Mouse (Mus musculus) stomach, embryonic 15.5 days (tissue): ENCODE data around the gene Cyp46a1. TPM values are rescaled to one million over a fixed set of nuclear protein-coding genes. Genes with fewer than 3 reads are reported as not detected.

Source experiments
- ATAC-seq: fragments of 200-750 bp; cut with Nextera tagmentation; 2 replicates; pipeline ENCODE4 v1.8.0; 2017; ENCODE audit warnings: low read depth, moderate number of reproducible peaks, moderate TSS enrichment; ENCODE audit not compliant: insufficient read depth, low FRiP score
- H3K27ac ChIP-seq: fragments of 300-500 bp; sonication (generic); 2 replicates; pipeline ENCODE4 v1.5.1; 2015; ENCODE audit warnings: mild to moderate bottlenecking, inconsistent platforms
- H3K27me3 ChIP-seq: fragments of 300-500 bp; sonication (generic); replicated peaks from 2 replicates; pipeline ENCODE4 v1.6.1; 2015; ENCODE audit warnings: inconsistent platforms
- H3K36me3 ChIP-seq: fragments of 300-500 bp; sonication (generic); 2 replicates; pipeline ENCODE4 v1.6.1; 2015; ENCODE audit warnings: inconsistent platforms
- H3K4me1 ChIP-seq: fragments of 300-500 bp; sonication (generic); 2 replicates; pipeline ENCODE4 v1.6.1; 2015; ENCODE audit warnings: inconsistent platforms
- H3K4me2 ChIP-seq: fragments of 300-500 bp; sonication (generic); 2 replicates; pipeline ENCODE4 v1.6.1; 2015; ENCODE audit warnings: mild to moderate bottlenecking, inconsistent platforms
- H3K4me3 ChIP-seq: fragments of 300-500 bp; sonication (generic); replicated peaks from 2 replicates; pipeline ENCODE4 v1.5.1; 2015; ENCODE audit warnings: inconsistent platforms
- H3K9ac ChIP-seq: fragments of 300-500 bp; sonication (generic); 2 replicates; pipeline ENCODE4 v1.6.1; 2015; ENCODE audit warnings: inconsistent platforms
- H3K9me3 ChIP-seq: fragments of 300-500 bp; sonication (generic); 2 replicates; pipeline ENCODE4 v1.6.1; 2016; ENCODE audit warnings: inconsistent platforms
- WGBS: fragments of 180-500 bp; shearing (Covaris S2); methylation state at CpG from one replicate; pipeline ENCODE4 v1.1.7; 2015; 5-methylcytosine and 5-hydroxymethylcytosine counted together
- polyA plus RNA-seq: library from polyadenylated mRNA; unstranded; fragments of >200 nt; fragmentation: Nextera tagmentation; extraction: Ambion mirVana; gene quantifications from 2 replicates; pipeline ENCODE4 v1.2.1, GENCODE M21; 2015

Cyp46a1 gene
- 7.4 and 8.4 TPM in 2 replicates for polyA plus RNA-seq

GRCm38 (mm10) chr12:108333895-108334445 is at the start of gene Cyp46a1:
Gene Cyp46a1 (plus strand): TSS chr12:108334381.
- Histone ChIP-seq H3K4me3 (peak within 1 kb of the TSS; percentile 68), H3K9ac (peak within 1 kb of the TSS; percentile 56; the same call in 1 of the 2 replicates), H3K27ac (peak within 1 kb of the TSS; percentile 54; the same call in 1 of the 2 replicates), H3K4me1 (peaks cover 24% of the 10 kb centered on the region; the same call in 1 of the 2 replicates), H3K36me3 (no peaks in the 10 kb centered on the region), H3K9me3 (no peaks in the 10 kb centered on the region), H3K27me3 (peaks cover 17% of the 10 kb centered on the region), H3K4me2 (peak within 1 kb of the TSS; percentile 97)
- under 1% methylated on average over 46 of the region's 56 CpGs for WGBS
- ATAC-seq: peak; percentile 94

DNA sequence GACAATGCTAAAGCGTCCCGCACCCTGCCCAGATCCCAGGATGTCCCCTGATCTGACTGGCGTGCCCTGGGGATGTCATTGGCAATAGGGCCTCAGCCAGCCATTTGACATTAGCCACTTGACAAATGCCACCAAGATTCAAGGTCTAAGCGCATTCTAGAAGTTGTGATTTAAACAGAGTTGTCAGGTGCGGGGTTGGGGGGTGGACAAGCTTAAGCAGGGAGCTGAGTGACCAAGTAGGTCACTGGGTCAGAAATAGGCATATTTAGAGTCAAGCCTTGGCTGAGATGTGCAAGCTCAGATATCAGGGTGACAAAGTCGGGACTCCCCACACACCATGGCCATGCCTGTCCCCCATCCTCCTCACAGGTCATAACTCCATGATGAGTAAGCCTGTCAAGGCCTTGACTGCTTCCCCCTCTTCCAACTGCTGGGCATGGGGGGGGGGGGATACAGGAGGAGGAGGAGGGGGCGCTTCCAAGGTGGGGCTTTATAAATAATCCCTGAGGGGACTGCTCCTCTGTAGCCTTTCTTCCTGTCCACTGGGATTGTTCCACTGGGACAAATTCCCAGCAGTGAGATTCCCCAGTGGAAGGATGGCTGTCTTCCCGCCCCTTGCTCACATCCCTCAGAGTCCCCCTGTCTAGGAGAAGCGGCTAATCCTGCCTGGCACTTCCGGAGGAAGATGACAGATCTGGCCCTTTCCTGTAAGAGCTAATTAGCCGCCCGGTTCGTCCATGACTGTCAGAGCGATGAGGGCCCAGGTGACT is 49.5 kb upstream of the Cyp46a1 start:
- no peaks in the 10 kb centered on the region for H3K9me3 ChIP-seq
- ATAC-seq: no peak
- H3K27ac ChIP-seq: no peak overlapping the region
- no peak overlapping the region for H3K4me2 ChIP-seq
- no peak overlapping the region for H3K9ac ChIP-seq
- no peak overlapping the region for H3K4me3 ChIP-seq
- H3K36me3 ChIP-seq: no peaks in the 10 kb centered on the region
- H3K27me3 ChIP-seq: no peaks in the 10 kb centered on the region
- 41% methylated on average over 14 of the region's 14 CpGs for WGBS
- peaks cover 11% of the 10 kb centered on the region for H3K4me1 ChIP-seq

GRCm38 (mm10) chr12:108285225-108286011 is 48.8 kb upstream of the Cyp46a1 start:
- H3K27me3 ChIP-seq: no peaks in the 10 kb centered on the region
- no peak overlapping the region for H3K4me2 ChIP-seq
- no peaks in the 10 kb centered on the region for H3K36me3 ChIP-seq
- 36% methylated on average over 11 of the region's 11 CpGs for WGBS
- no peak for ATAC-seq
- H3K9me3 ChIP-seq: no peaks in the 10 kb centered on the region
- no peak overlapping the region for H3K4me3 ChIP-seq
- H3K9ac ChIP-seq: no peak overlapping the region
- H3K27ac ChIP-seq: peak overlapping the region; percentile 44; the same call in 1 of the 2 replicates
- H3K4me1 ChIP-seq: peaks cover 11% of the 10 kb centered on the region

DNA sequence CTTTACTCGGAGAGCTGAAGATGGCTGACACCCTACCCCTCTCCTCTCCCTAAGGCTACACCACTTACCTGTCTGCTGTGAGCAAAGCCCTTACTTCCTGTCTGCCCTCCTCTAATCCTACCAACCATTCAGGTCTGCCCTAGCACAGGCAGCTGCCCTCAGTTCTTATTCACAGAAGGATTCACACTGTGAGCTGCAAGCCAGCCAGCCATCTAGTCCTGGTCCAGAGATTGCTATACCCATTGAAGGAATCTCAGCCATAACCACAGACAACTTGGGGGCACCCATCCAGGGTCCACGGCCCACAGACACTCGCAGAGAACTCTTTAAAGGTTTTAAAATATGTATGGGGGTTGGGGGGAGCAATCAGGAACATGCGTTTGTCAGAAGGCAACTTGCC is 47.8 kb upstream of the Cyp46a1 start:
- H3K27ac ChIP-seq: peak overlapping the region; percentile 44; the same call in 1 of the 2 replicates
- no peaks in the 10 kb centered on the region for H3K9me3 ChIP-seq
- ATAC-seq: no peak
- H3K36me3 ChIP-seq: no peaks in the 10 kb centered on the region
- H3K4me3 ChIP-seq: no peak overlapping the region
- no peaks in the 10 kb centered on the region for H3K27me3 ChIP-seq
- no peak overlapping the region for H3K4me2 ChIP-seq
- H3K4me1 ChIP-seq: peaks cover 11% of the 10 kb centered on the region
- no peak overlapping the region for H3K9ac ChIP-seq
- WGBS: 69% methylated on average over 4 of the region's 4 CpGs

DNA sequence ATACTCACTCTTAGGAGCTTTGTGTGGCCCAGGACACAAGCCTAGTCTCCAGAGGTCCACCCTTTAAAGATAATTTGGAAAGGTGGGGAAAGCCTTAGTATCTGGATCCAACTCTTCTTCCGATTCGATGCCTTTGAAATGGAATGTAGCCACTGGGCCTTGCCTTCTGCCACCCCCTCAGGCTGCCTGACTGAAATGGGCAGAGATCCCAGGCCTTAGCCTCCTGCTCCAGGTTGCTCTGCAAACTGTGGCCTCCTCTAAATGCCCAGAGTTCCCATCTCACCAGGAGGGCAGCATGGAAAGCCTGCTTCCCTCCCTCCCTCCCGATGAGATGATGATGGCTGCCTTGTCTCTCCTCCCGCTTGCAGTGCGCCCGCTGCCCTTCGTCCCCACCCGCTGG is 47.2 kb upstream of the Cyp46a1 start:
- 92% methylated on average over 8 of the region's 8 CpGs for WGBS
- Histone ChIP-seq H3K9me3 (no peaks in the 10 kb centered on the region), H3K36me3 (no peaks in the 10 kb centered on the region), H3K4me2 (no peak overlapping the region), H3K27me3 (no peaks in the 10 kb centered on the region), H3K27ac (no peak overlapping the region), H3K9ac (no peak overlapping the region), H3K4me3 (no peak overlapping the region), H3K4me1 (peaks cover 11% of the 10 kb centered on the region)
- no peak for ATAC-seq

DNA sequence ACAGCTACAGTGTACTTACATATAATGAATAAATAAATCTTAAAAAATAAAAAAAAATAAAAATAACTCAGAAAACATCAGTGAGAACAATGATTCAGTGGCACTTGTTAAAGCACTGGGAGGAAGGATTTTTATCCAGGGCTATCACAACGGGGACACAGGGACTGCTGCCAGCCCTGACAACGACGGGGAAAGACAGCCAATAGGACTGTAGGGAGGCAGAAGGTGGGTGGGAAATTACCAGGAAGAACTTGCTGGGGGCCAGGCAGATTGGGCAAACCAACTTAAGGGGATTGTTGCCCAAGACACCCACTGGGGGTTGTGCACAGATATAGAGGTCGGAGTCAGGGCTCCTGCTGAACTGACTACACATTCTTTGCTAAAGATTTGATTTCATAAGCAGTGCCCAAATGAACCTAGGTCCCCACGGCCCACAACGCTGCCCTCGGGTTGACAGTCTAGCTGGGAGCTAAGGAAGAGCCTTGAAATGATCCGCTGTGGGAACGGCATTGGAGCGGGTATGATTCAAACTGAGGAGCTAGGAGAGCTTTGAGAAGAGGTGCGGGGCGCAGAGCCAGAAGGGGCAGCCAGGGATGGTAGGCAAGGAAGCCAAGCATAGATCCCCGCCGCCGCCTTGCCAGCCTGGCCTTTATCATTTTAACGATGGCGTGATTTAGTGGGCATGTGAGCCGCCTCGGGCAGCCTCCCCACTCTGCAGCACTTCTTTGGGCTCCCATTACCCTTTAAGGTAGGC is 45.9 kb upstream of the Cyp46a1 start:
- Histone ChIP-seq H3K36me3 (no peaks in the 10 kb centered on the region), H3K27ac (no peak overlapping the region), H3K4me1 (peaks cover 16% of the 10 kb centered on the region), H3K9me3 (no peaks in the 10 kb centered on the region), H3K4me3 (no peak overlapping the region), H3K4me2 (no peak overlapping the region), H3K27me3 (no peaks in the 10 kb centered on the region), H3K9ac (no peak overlapping the region)
- no peak for ATAC-seq
- WGBS: 85% methylated on average over 19 of the region's 19 CpGs

GRCm38 (mm10) chr12:108292419-108292818 is 41.8 kb upstream of the Cyp46a1 start:
- no peak overlapping the region for H3K27ac ChIP-seq
- no peaks in the 10 kb centered on the region for H3K27me3 ChIP-seq
- ATAC-seq: peak; percentile 24; the same call in 1 of the 2 replicates
- H3K4me1 ChIP-seq: 0 out of 2 replicates have a peak, but pooled peaks cover 4% of the 10 kb centered on the region
- no peak overlapping the region for H3K9ac ChIP-seq
- H3K4me2 ChIP-seq: no peak overlapping the region
- no peak overlapping the region for H3K4me3 ChIP-seq
- 23% methylated on average over 9 of the region's 9 CpGs for WGBS
- no peaks in the 10 kb centered on the region for H3K9me3 ChIP-seq
- H3K36me3 ChIP-seq: no peaks in the 10 kb centered on the region

DNA sequence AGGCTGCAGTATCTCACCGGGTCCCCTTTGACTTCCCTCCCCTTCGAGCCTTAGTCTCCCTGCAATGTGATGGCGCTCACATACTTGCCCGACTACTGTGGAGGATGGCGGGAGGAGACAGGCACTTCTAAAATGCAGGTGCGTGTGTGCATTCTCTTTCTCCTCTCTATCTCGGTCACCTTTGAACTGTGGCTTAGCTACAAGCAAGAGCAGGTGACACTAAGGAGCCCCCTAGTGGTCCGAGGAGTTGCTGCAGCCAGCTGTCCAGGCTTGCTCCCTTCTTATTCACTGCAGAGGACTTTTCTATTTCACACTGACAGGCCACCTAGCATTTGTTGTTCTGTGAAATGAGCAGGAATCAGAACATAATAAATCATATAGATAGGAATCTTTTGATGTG is 41.2 kb upstream of the Cyp46a1 start:
- no peak overlapping the region for H3K4me3 ChIP-seq
- H3K9me3 ChIP-seq: no peaks in the 10 kb centered on the region
- no peak overlapping the region for H3K9ac ChIP-seq
- 3% methylated on average over 8 of the region's 8 CpGs for WGBS
- H3K4me2 ChIP-seq: 0 out of 2 replicates have a peak overlapping the region, but pooled peaks have one; percentile 9
- ATAC-seq: peak; percentile 57; the same call in 1 of the 2 replicates
- H3K36me3 ChIP-seq: no peaks in the 10 kb centered on the region
- H3K27me3 ChIP-seq: no peaks in the 10 kb centered on the region
- H3K27ac ChIP-seq: no peak overlapping the region
- H3K4me1 ChIP-seq: 0 out of 2 replicates have a peak, but pooled peaks cover 4% of the 10 kb centered on the region

DNA sequence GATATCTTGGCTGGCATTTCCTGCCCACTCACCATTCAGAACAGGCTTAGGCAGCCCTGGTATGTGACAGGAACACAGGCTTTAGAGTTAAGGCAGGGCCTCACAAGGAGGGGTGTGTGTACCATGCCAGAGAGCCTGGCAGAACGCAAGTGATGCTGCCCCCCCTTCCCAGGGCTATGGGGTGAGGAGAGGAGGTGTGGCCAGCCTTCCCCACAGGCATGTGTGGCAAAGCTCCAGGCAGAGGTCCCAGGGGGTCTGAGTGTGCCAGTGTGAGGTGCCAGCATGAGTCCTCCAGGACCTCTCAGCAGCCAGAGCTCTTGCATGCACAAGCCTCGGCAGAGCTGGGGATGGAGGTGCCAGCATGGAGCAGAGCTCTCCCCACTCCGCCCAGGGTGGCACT is 39.6 kb upstream of the Cyp46a1 start:
- no peak overlapping the region for H3K4me3 ChIP-seq
- no peaks in the 10 kb centered on the region for H3K36me3 ChIP-seq
- ATAC-seq: no peak
- no peak overlapping the region for H3K9ac ChIP-seq
- 0 out of 2 replicates have a peak, but pooled peaks cover 4% of the 10 kb centered on the region for H3K4me1 ChIP-seq
- no peak overlapping the region for H3K4me2 ChIP-seq
- no peak overlapping the region for H3K27ac ChIP-seq
- H3K27me3 ChIP-seq: no peaks in the 10 kb centered on the region
- H3K9me3 ChIP-seq: no peaks in the 10 kb centered on the region
- WGBS: 71% methylated on average over 3 of the region's 3 CpGs

DNA sequence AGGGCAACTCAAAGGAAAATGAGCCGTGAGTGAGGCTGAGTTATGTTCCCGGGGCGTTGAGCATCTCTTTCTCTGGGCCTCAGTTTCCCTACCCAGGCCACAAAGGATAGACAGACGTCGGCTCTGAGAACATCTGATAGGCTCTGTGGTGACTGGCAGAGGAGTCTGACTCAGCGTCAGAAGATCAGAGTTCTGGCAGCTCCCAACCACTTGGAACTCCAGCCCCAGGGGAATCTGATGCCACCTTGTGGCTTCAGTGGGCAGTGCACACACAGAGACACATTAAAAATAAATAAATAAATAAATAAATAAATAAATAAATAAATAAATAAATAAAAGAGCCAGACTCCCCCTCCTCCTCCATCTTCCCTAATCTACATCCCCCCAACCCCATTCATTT is 37.1 kb upstream of the Cyp46a1 start:
- Histone ChIP-seq H3K4me1 (0 out of 2 replicates have a peak, but pooled peaks cover 4% of the 10 kb centered on the region), H3K4me3 (no peak overlapping the region), H3K36me3 (no peaks in the 10 kb centered on the region), H3K9me3 (no peaks in the 10 kb centered on the region), H3K27me3 (no peaks in the 10 kb centered on the region), H3K27ac (no peak overlapping the region), H3K4me2 (no peak overlapping the region), H3K9ac (no peak overlapping the region)
- 79% methylated on average over 6 of the region's 6 CpGs for WGBS
- no peak for ATAC-seq

DNA sequence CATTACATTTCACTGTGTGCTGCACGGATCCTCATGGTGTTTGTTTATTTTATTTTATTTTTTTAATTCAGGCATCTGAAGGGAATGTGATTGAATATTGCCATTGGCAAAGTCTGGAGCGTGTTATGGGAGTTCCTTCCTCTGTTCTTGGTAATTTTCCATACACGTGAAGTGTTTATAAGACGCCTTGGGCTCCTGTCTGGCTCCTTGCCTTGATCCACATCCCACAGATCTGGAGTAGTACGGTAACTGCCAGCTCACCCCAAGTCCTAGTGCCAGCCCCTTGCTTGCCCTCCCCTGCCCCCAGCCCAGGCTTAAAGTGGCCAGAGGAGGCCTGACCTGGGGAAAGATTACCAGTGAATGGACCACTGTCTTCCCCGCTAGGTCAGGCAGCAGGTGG is 33.2 kb upstream of the Cyp46a1 start:
- Histone ChIP-seq H3K4me3 (no peak overlapping the region), H3K9ac (no peak overlapping the region), H3K4me2 (no peak overlapping the region), H3K27ac (no peak overlapping the region), H3K27me3 (no peaks in the 10 kb centered on the region), H3K9me3 (no peaks in the 10 kb centered on the region), H3K4me1 (peaks cover 4% of the 10 kb centered on the region), H3K36me3 (no peaks in the 10 kb centered on the region)
- no peak for ATAC-seq
- WGBS: 70% methylated on average over 6 of the region's 6 CpGs
